ENCODE assay signal across 8 mouse cellular contexts in the genomic region with DNA sequence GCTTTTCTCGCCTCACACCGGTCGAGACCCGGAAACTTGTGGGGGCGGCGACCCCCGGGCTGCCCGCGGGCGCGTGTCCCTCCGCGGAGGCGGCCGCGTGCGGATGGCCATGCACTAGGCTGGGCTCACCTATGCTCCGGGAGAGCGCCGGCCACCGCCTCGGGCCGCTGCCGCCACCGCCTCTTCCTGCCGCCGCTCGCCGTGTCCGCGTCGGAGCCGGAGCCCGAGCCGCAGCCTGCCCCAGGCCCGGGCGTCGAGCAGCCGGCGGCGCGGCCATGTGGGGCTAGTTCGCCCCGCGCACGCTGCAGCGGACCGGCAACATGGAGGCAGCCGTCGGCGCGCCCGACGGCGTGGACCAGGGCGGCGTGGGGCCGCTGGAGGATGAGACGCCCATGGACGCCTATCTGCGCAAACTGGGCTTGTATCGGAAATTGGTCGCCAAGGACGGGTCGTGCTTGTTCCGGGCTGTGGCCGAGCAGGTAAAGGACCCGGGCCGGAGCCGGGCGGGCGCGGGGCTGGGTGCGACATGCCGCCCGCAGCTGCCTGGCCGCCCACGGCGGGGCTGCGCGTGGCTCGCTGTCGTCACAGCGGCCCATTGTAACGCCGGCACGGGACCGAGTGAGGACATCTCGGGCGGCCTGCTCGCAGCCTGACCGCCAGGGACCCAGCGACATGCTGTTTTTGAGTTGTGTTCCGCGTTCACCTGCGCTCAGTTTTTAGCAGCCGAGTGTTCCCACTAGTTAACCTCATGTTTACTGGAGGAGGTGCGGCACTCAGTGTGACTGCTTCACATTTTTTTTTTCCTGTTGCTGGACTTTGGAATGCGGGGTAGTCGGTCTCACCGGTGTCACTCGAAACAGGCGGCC. TPM values are rescaled to one million over a fixed set of nuclear protein-coding genes. Genes with fewer than 3 reads are reported as not detected.
DNase-seq lines count a peak whose midpoint lies in the region; ATAC-seq and TF ChIP-seq lines count a peak whose summit lies in the region.

A gene (plus strand): TSS at position 33 of the 866 bp plus-strand sequence.

- H3K4me1 ChIP-seq in MEL (ENCODE audit: control insufficient read depth in 1 of 2, insufficient read depth in 2 of 2, low read length in 2 of 2) = peaks cover 8 to 11% of the 10 kb centered on the region in 2 experiments
- peaks cover 16% of the 10 kb centered on the region for H3K4me1 ChIP-seq in lung, embryonic 14.5 days (ENCODE audit: insufficient read depth)
- peaks cover 37% of the 10 kb centered on the region for H3K4me1 ChIP-seq in neural tube, embryonic 15.5 days

- H3K36me3 ChIP-seq in MEL (ENCODE audit: control insufficient read depth in 1 of 2, insufficient read depth in 2 of 2, low read length in 2 of 2) = peaks cover 18 to 26% of the 10 kb centered on the region in 2 experiments
- peaks cover 8% of the 10 kb centered on the region for H3K36me3 ChIP-seq in lung, embryonic 14.5 days (ENCODE audit: insufficient read depth)
- no peaks in the 10 kb centered on the region for H3K36me3 ChIP-seq in neural tube, embryonic 15.5 days

- H3K4me2 ChIP-seq in lung, embryonic 14.5 days = peak within 1 kb of the TSS; percentile 79
- peak within 1 kb of the TSS; percentile 67 for H3K4me2 ChIP-seq in neural tube, embryonic 15.5 days

- no peaks in the 10 kb centered on the region for H3K27me3 ChIP-seq in MEL (ENCODE audit: control insufficient read depth in 1 of 2, insufficient read depth in 2 of 2, low read length in 2 of 2)
- no peaks in the 10 kb centered on the region for H3K27me3 ChIP-seq in lung, embryonic 14.5 days (ENCODE audit: insufficient read depth, low read length)
- H3K27me3 ChIP-seq in neural tube, embryonic 15.5 days (replicated peaks) = no peaks in the 10 kb centered on the region

- H3K27ac ChIP-seq in MEL (ENCODE audit: control insufficient read depth, low read depth, low read length) = peak within 1 kb of the TSS; percentile 94
- peak within 1 kb of the TSS; percentile 96 for H3K27ac ChIP-seq in lung, embryonic 14.5 days (ENCODE audit: low read depth)
- H3K27ac ChIP-seq in neural tube, embryonic 15.5 days (replicated peaks) = peak within 1 kb of the TSS; percentile 95

- peak; percentile 57 for DNase-seq in MEL (ENCODE audit: low read depth, low spot score)
- peak; percentile 44 to 66 for DNase-seq in cerebellum, adult 18-20 months
- peak; percentile 67 for DNase-seq in heart, postnatal 4 days
- peak; percentile 35 to 50 for DNase-seq in layer of hippocampus, adult 8-10 months (ENCODE audit: low spot score in 2 of 2)
- peak; percentile 67 for DNase-seq in lung, embryonic 14.5 days
- peak; percentile 23 for DNase-seq in thymus, postnatal 0 days (ENCODE audit: low spot score)

- no peaks in the 10 kb centered on the region for H3K9me3 ChIP-seq in MEL (replicated peaks; ENCODE audit: insufficient read depth, low read length)
- H3K9me3 ChIP-seq in lung, embryonic 14.5 days (ENCODE audit: low read depth, low read length) = no peaks in the 10 kb centered on the region
- no peaks in the 10 kb centered on the region for H3K9me3 ChIP-seq in neural tube, embryonic 15.5 days (replicated peaks)

- no peak for TF ChIP-seq CTCF in MEL (IDR thresholded peaks at IDR 0.05 in 2 of 3, conservative IDR thresholded peaks at IDR 0.05 in 1 of 3; ENCODE audit: control insufficient read depth in 1 of 3, insufficient read depth in 1 of 3, low read depth in 2 of 3, low read length in 3 of 3, poor library complexity in 1 of 3, severe bottlenecking in 1 of 3)
- TF ChIP-seq CTCF in lung, embryonic 14.5 days (IDR thresholded peaks at IDR 0.05; ENCODE audit: low read depth) = no peak

- peak within 1 kb of the TSS; percentile 99 for H3K9ac ChIP-seq in MEL (ENCODE audit: control insufficient read depth, low read depth, low read length, poor library complexity, severe bottlenecking)
- H3K9ac ChIP-seq in lung, embryonic 14.5 days = peak within 1 kb of the TSS; percentile 90
- H3K9ac ChIP-seq in neural tube, embryonic 15.5 days (replicated peaks) = peak within 1 kb of the TSS; percentile 80

- TF ChIP-seq EP300 in MEL (IDR thresholded peaks at IDR 0.05; ENCODE audit: low read depth in 1 of 2, low read length in 2 of 2) = no peak

- ATAC-seq in frontal cortex, adult (ENCODE audit: low TSS enrichment) = peak; percentile 56
- peak; percentile 74 for ATAC-seq in lung, embryonic 14.5 days (ENCODE audit: insufficient read depth)
- peak; percentile 70 for ATAC-seq in neural tube, embryonic 15.5 days (ENCODE audit: low FRiP score)

- WGBS in lung, embryonic 14.5 days = under 1% methylated on average over 90 of the region's 103 CpGs
- under 1% methylated on average over 86 of the region's 103 CpGs for WGBS in neural tube, embryonic 15.5 days

- no peak for TF ChIP-seq RAD21 in MEL (IDR thresholded peaks at IDR 0.05; ENCODE audit: low read depth, low read length)

- TF ChIP-seq POLR2A in MEL (IDR thresholded peaks at IDR 0.05; ENCODE audit: control insufficient read depth in 1 of 2, insufficient read depth in 1 of 2, low read depth in 1 of 2, low read length in 2 of 2, poor library complexity in 1 of 2) = peak in 1 of 2 experiments; percentile 15; a peak in 1 of 4 replicates

- peak within 1 kb of the TSS; percentile 86 to 87 for H3K4me3 ChIP-seq in MEL (ENCODE audit: control insufficient read depth in 1 of 2, insufficient read depth in 1 of 2, low read depth in 2 of 2, low read length in 2 of 2)
- H3K4me3 ChIP-seq in lung, embryonic 14.5 days (ENCODE audit: low read depth, low read length) = peak within 1 kb of the TSS; percentile 93
- peak within 1 kb of the TSS; percentile 61 for H3K4me3 ChIP-seq in neural tube, embryonic 15.5 days (replicated peaks)

- H3K79me2 ChIP-seq in MEL (ENCODE audit: control insufficient read depth, insufficient read depth, low read length, poor library complexity) = peaks cover 48% of the 10 kb centered on the region

TF ChIP-seq in MEL, 35 proteins besides CTCF, POLR2A, EP300 and RAD21:
- TF ChIP-seq MAX (IDR thresholded peaks at IDR 0.05; ENCODE audit: low read length) (peak; percentile 44; the same call in 1 of the 2 replicates), GATA1 (IDR thresholded peaks at IDR 0.05; ENCODE audit: low read depth, low read length) (no peak), TBP (IDR thresholded peaks at IDR 0.05; ENCODE audit: low read depth, low read length) (no peak), SIN3A (IDR thresholded peaks at IDR 0.05; ENCODE audit: low read length) (0 out of 2 replicates have a peak, but pooled peaks have one; percentile 31), MXI1 (IDR thresholded peaks at IDR 0.05; ENCODE audit: low read depth, low read length) (peak; percentile 66; the same call in 1 of the 2 replicates), MAZ (IDR thresholded peaks at IDR 0.05; ENCODE audit: low read depth, low read length) (peak; percentile 1; the same call in 1 of the 2 replicates)

RNA-seq across cellular contexts. Expression of the gene that starts here (rescaled TPM):
- 42.8 and 45.3 TPM in 2 replicates for total RNA-seq in MEL (2012; rRNA removed)
- 10 to 100 TPM; 51.7 to 53.4 TPM for polyA plus RNA-seq in MEL (2012; ENCODE audit: insufficient read depth in 1 of 2, insufficient read length in 2 of 2, low read depth in 1 of 2, low replicate concordance in 2 of 2, missing spikeins in 1 of 2)
- total RNA-seq in heart, postnatal 4 days (2021) = 10 to 100 TPM; 44.6 to 50.3 TPM
- 10 to 100 TPM; 35.0 to 50.4 (median 47.2) TPM for total RNA-seq in layer of hippocampus, adult 8-10 months (2022)
- polyA plus RNA-seq in lung, embryonic 14.5 days (2014; fragmentation: Nextera tagmentation; extraction: Ambion mirVana) = 26.8 and 27.1 TPM in 2 replicates
- 9.3 and 10.3 TPM in 2 replicates for polyA plus RNA-seq in neural tube, embryonic 15.5 days (2015; fragmentation: Nextera tagmentation; extraction: Ambion mirVana)
- polyA plus RNA-seq in thymus, postnatal 0 days (2015; fragmentation: Nextera tagmentation; extraction: Ambion mirVana) = 12.1 and 13.8 TPM in 2 replicates

Comparison
In these comparisons a context has a peak if more than half of its experiments do, and no peak if none do; other contexts are left out.
1. Peak in every context shown above with its lines: DNase-seq, ATAC-seq, H3K4me3 ChIP-seq and H3K27ac ChIP-seq.